ENCODE assay signal across 24 mouse cellular contexts in the genomic region with DNA sequence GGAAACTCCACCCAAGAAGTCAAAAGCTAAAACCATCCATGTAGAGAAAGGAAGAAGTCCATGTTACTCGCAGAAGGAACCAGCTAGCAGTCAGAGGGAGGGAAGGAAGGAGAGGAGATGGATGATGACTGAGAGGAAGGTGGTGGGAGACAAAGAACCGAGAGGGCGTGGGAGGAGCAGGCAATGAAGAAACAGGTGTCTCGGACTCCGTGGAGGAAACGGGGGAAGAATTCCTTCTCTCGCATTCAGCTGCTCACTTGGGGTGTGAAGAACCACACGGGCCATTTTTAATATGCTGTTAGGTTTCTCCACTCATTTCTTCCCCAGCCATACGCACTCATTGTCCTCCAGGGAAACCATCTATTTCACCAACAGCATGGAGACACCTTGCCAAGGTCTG. TPM values are rescaled to one million over a fixed set of nuclear protein-coding genes. Genes with fewer than 3 reads are reported as not detected.
"Had no signal": no experiment of that assay in that cellular context is flagged by ENCODE, and none has a peak within 500 bp of the region (broad histone marks: within the 10 kb centered on the region; RNA-seq: fewer than 3 reads in every experiment).

No protein-coding gene starts in this region.

- H3K36me3 ChIP-seq: intestine, embryonic 15.5 days; kidney, embryonic 15.5 days; liver, embryonic 12.5 days; liver, embryonic 15.5 days; lung, embryonic 15.5 days; midbrain, embryonic 10.5 days; midbrain, embryonic 13.5 days; neural tube, embryonic 13.5 days had no signal

- H3K4me3 ChIP-seq: intestine, embryonic 15.5 days; kidney, embryonic 15.5 days; layer of hippocampus, adult 2 months; liver, embryonic 12.5 days; liver, embryonic 15.5 days; lung, embryonic 15.5 days; megakaryocyte, embryonic 14.5 days; midbrain, embryonic 10.5 days; midbrain, embryonic 13.5 days; myocyte; neural tube, embryonic 13.5 days had no signal

- H3K27me3 ChIP-seq: intestine, embryonic 15.5 days; kidney, embryonic 15.5 days; lung, embryonic 15.5 days had no signal

- DNase-seq: kidney, adult 11 months; kidney, adult 8-10 months; kidney, postnatal 10 days; kidney, postnatal 4 days; layer of hippocampus, postnatal 36 days; lung, adult 18-20 months; lung, postnatal 10 days; lung, postnatal 36 days; retina, postnatal 1 day; thymus, adult 2 months; thymus, postnatal 14 days; thymus, postnatal 4 days had no signal

- H3K4me1 ChIP-seq: intestine, embryonic 15.5 days; liver, embryonic 12.5 days; midbrain, embryonic 13.5 days; neural tube, embryonic 13.5 days had no signal

- H3K9ac ChIP-seq: intestine, embryonic 15.5 days; kidney, embryonic 15.5 days; liver, embryonic 12.5 days; liver, embryonic 15.5 days; lung, embryonic 15.5 days; midbrain, embryonic 13.5 days; neural tube, embryonic 13.5 days had no signal

- H3K27ac ChIP-seq: intestine, embryonic 15.5 days; kidney, embryonic 15.5 days; layer of hippocampus, adult 2 months; liver, embryonic 12.5 days; liver, embryonic 15.5 days; lung, embryonic 15.5 days; midbrain, embryonic 10.5 days; midbrain, embryonic 13.5 days; neural tube, embryonic 13.5 days had no signal

RNA-seq across cellular contexts. Expression of gene Fam81a, which starts 8.1 kb away (rescaled TPM):
- total RNA-seq: neutrophil, adult 5-6 weeks had no signal
